Mouse (Mus musculus): ENCODE measurements around the gene Entpd7. TPM values are rescaled to one million over a fixed set of nuclear protein-coding genes. Genes with fewer than 3 reads are reported as not detected.

Entpd7 gene
- total RNA-seq, 2 experiments from 2014 or later, result 18.3 to 21.5 TPM

- DNase-seq (ENCODE audit: extremely low spot score in 1 of 2, low spot score in 1 of 2), result no peak
Observed at GRCm38 (mm10) chr19:43673513-43674315, 15.8 kb upstream of the Entpd7 start.

- peak in 1 of 2 experiments; percentile 33 for DNase-seq (ENCODE audit: extremely low spot score in 1 of 2, low spot score in 1 of 2)
Observed at GRCm38 (mm10) chr19:43674316-43674689, 15.2 kb upstream of the Entpd7 start.

GRCm38 (mm10) chr19:43674730-43675524 lies 14.5 kb upstream of the Entpd7 start, which contains the start of gene Slc25a28:
TSS of gene Slc25a28 (minus strand) at chr19:43674881.
- peak; percentile 87 to 93 for DNase-seq (ENCODE audit: extremely low spot score in 1 of 2, low spot score in 1 of 2)

- peak; percentile 24 to 25 for DNase-seq (ENCODE audit: extremely low spot score in 1 of 2, low spot score in 1 of 2)
Observed at GRCm38 (mm10) chr19:43675525-43676400, 13.7 kb upstream of the Entpd7 start.

- DNase-seq (ENCODE audit: extremely low spot score in 1 of 2, low spot score in 1 of 2), result no peak
Observed at GRCm38 (mm10) chr19:43678467-43679003, 10.9 kb upstream of the Entpd7 start.

- no peak for DNase-seq (ENCODE audit: extremely low spot score in 1 of 2, low spot score in 1 of 2)
Observed at GRCm38 (mm10) chr19:43679474-43679981, 9.9 kb upstream of the Entpd7 start.

GRCm38 (mm10) chr19:43681541-43681940 lies 7.9 kb upstream of the Entpd7 start:
- no peak for DNase-seq (ENCODE audit: extremely low spot score in 1 of 2, low spot score in 1 of 2)

GRCm38 (mm10) chr19:43692815-43693214 lies 3.3 kb downstream of the Entpd7 start:
- no peak for DNase-seq (ENCODE audit: extremely low spot score in 1 of 2, low spot score in 1 of 2)

- DNase-seq (ENCODE audit: extremely low spot score in 1 of 2, low spot score in 1 of 2), result no peak
Observed at GRCm38 (mm10) chr19:43695514-43695964, 6.1 kb downstream of the Entpd7 start.

- DNase-seq (ENCODE audit: extremely low spot score in 1 of 2, low spot score in 1 of 2), result no peak
Observed at GRCm38 (mm10) chr19:43697666-43698370, 8.3 kb downstream of the Entpd7 start.

GRCm38 (mm10) chr19:43699021-43699762 lies 9.7 kb downstream of the Entpd7 start:
- DNase-seq (ENCODE audit: extremely low spot score in 1 of 2, low spot score in 1 of 2), result no peak

- no peak for DNase-seq (ENCODE audit: extremely low spot score in 1 of 2, low spot score in 1 of 2)
Observed at GRCm38 (mm10) chr19:43699763-43700155, 10.3 kb downstream of the Entpd7 start.

GRCm38 (mm10) chr19:43704211-43704610 lies 14.7 kb downstream of the Entpd7 start:
- no peak for DNase-seq (ENCODE audit: extremely low spot score in 1 of 2, low spot score in 1 of 2)

GRCm38 (mm10) chr19:43704787-43705497 lies 15.5 kb downstream of the Entpd7 start:
- DNase-seq (ENCODE audit: extremely low spot score in 1 of 2, low spot score in 1 of 2), result no peak

GRCm38 (mm10) chr19:43708206-43708605 lies 18.7 kb downstream of the Entpd7 start:
- DNase-seq (ENCODE audit: extremely low spot score in 1 of 2, low spot score in 1 of 2), result no peak

- no peak for DNase-seq (ENCODE audit: extremely low spot score in 1 of 2, low spot score in 1 of 2)
Observed at GRCm38 (mm10) chr19:43709317-43709716, 19.8 kb downstream of the Entpd7 start.

GRCm38 (mm10) chr19:43711159-43711916 lies 21.9 kb downstream of the Entpd7 start:
- DNase-seq (ENCODE audit: extremely low spot score in 1 of 2, low spot score in 1 of 2), result no peak
